Mouse (Mus musculus): ENCODE measurements at regions not wholly inside any gene's neighbourhood (a gene's known extent, or its start where the extent isn't known, plus 50 kb on each side); places are given as distances from the start of the nearest gene placed in this dataset.

DNA sequence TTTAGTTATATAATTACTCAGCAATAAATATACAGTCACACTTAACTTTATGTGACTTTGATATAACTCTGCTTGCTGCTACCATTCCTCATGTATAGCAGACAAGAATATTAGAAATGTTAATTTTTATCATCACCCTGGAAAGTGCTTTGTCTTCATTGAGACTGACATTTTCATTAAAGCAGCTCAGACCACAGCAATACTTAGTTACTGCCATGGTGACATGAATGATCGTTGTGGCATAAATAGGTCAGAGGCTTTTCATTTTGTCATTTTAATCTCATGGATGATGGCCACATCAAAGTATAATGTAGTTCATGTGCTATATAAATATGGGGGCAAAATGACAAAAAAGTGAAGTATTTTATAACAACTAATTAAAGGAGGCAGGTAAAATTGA, 498.1 kb downstream of the Slc22a22 start:
- no peak overlapping the region for H3K4me2 ChIP-seq
- WGBS: 53% methylated on average over 1 of the region's 1 CpGs
- ATAC-seq (replicated peaks): no peak
- H3K27me3 ChIP-seq (replicated peaks): no peaks in the 10 kb centered on the region
- H3K36me3 ChIP-seq (replicated peaks): no peaks in the 10 kb centered on the region
- no peak overlapping the region for H3K9ac ChIP-seq
- H3K9me3 ChIP-seq: no peaks in the 10 kb centered on the region
- no peak overlapping the region for H3K27ac ChIP-seq
- H3K4me3 ChIP-seq: no peak overlapping the region
- peaks cover 3% of the 10 kb centered on the region; the same call in 1 of the 2 replicates for H3K4me1 ChIP-seq

DNA sequence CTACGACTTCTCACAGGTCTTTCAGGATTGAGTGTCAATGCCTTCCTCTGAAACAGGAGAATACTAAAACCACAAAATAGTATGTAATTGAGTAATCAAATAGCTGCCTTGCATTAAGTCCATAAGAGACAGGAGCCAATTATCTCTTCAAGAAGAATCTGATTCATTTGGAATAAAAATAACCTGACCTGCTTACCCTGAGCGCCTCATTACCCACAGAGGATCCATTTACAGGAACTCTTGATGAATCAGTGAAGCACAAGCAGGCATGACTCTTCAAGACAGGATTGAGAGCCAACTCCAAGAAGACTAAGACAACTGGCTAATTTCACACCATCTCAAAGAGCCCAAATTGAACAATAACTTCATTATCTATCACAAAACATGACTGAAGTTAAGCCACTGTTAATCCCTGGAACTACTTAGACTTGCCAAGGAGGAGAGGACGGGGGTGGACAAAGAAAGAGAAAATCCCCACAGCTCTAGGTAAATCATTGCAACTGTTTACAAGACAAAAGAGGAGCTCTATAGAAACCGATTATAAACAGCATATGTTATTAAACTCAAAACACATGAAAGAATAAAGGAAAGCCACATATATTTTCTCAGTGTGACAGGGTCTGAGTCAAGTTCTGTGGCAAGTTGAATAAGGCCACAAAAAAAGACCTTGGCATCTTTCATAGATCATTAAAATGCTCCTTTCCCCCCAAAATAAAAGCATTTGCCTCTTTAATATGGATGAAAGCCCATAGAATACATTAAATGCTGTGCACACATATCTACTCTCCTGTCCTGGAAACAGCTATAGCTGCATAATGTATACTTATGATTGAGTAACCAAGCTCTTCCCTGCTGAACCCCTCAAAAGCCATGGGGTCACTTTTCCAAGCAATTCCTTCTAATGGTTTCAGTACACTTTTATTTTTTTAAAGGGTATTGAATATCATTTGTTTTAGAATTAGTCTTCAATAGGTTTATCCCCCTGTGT, 501.7 kb downstream of the Slc22a22 start:
- Histone ChIP-seq H3K36me3 (replicated peaks) (no peaks in the 10 kb centered on the region), H3K4me1 (peaks cover 3% of the 10 kb centered on the region; the same call in 1 of the 2 replicates), H3K9me3 (no peaks in the 10 kb centered on the region), H3K27me3 (replicated peaks) (no peaks in the 10 kb centered on the region), H3K4me2 (no peak overlapping the region), H3K9ac (no peak overlapping the region), H3K4me3 (no peak overlapping the region), H3K27ac (no peak overlapping the region)
- WGBS: 16% methylated on average over 4 of the region's 4 CpGs
- peak; percentile 48; the same call in 1 of the 2 replicates for ATAC-seq (replicated peaks)

DNA sequence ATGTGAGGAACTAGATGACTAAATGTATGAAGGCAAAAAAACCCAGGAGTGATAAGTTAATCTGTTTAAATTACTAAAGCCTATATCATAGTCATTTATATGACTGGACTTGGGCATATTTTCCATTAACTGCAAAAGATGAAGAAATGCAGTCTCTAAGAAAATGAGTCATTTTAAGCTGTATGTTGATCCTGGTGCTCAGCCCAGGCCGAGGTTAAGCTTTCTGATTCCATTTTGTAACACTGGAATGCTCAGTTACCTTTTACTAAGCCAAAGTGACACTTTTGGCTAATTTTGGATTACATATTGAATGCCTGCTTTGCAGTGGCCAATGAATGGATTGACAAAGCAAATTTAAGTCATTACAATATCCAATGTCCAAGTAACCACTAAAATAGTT, 507.3 kb downstream of the Slc22a22 start:
- Histone ChIP-seq H3K4me1 (no peaks in the 10 kb centered on the region), H3K27ac (no peak overlapping the region), H3K27me3 (replicated peaks) (no peaks in the 10 kb centered on the region), H3K4me2 (no peak overlapping the region), H3K9ac (no peak overlapping the region), H3K36me3 (replicated peaks) (no peaks in the 10 kb centered on the region), H3K4me3 (no peak overlapping the region), H3K9me3 (no peaks in the 10 kb centered on the region)
- no peak for ATAC-seq (replicated peaks)
- 73% methylated on average over 1 of the region's 1 CpGs for WGBS

DNA sequence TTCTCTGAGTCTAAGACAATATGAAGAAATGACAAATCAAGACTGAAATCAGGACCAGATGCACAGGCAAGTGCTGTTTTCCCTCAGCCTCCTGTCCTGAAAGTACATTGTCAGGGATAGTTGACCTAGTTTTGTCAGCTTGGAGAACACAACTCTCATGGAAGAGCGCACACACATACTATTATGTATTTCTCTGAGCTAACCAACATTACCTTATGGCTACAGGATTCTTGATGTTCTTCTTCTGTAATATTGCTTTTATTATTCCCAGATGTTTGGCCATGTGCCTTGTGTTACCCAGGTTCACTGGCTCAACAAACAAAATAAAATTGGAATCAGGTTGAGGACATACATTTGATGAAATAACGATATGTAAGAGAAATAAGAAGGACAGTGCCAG, 521.1 kb downstream of the Slc22a22 start:
- 89% methylated on average over 2 of the region's 2 CpGs for WGBS
- ATAC-seq (replicated peaks): no peak

DNA sequence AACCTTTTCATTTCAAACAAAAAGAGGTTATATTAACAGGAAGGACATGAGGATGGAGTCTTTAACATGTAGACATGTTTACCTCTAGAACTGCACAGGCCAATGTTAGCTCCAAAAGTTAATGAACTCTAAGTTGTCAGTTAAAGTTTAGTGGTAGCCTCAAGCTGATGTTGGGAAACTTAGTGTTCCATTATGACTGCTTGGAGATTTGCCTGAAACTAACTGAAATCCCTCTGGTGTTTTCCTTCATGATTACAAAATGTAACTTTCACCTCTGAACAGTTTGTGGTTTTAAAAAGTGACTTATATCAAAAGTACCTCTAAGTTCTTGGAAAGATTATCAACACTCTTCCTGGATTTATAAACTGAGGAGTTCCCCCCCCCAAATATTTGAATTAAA, 525.2 kb downstream of the Slc22a22 start:
- ATAC-seq (replicated peaks): no peak
- Histone ChIP-seq H3K4me3 (no peak overlapping the region), H3K36me3 (replicated peaks) (no peaks in the 10 kb centered on the region), H3K4me2 (no peak overlapping the region), H3K27me3 (replicated peaks) (no peaks in the 10 kb centered on the region), H3K4me1 (no peaks in the 10 kb centered on the region), H3K9me3 (no peaks in the 10 kb centered on the region), H3K9ac (no peak overlapping the region), H3K27ac (no peak overlapping the region)

More for the DNA sequence above, 521.1 kb downstream of the Slc22a22 start:
- Histone ChIP-seq H3K36me3 (replicated peaks) (no peaks in the 10 kb centered on the region), H3K4me1 (no peaks in the 10 kb centered on the region), H3K27me3 (replicated peaks) (no peaks in the 10 kb centered on the region), H3K4me3 (no peak overlapping the region), H3K9me3 (no peaks in the 10 kb centered on the region), H3K27ac (no peak overlapping the region), H3K9ac (no peak overlapping the region), H3K4me2 (no peak overlapping the region)

DNA sequence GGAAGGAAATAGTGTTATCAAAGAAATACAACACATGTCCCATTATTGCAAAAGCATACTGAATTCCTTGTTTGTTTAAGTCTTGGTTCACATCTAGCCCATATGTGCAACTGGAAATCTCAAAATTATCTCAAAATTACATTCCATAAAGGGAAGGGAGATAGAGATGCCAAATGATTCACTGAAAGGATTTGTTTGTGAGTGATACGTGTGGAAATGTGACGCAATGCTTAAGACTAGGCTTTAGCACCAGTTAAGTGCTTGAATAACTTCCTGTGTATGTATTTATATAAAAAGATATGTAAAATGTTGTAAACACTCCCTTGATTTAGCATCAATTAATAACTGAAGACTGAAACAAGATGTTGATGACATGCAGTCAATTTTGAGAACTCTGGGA, 526.6 kb downstream of the Slc22a22 start:
- Histone ChIP-seq H3K4me1 (no peaks in the 10 kb centered on the region), H3K9me3 (no peaks in the 10 kb centered on the region)
- 96% methylated on average over 2 of the region's 2 CpGs for WGBS

DNA sequence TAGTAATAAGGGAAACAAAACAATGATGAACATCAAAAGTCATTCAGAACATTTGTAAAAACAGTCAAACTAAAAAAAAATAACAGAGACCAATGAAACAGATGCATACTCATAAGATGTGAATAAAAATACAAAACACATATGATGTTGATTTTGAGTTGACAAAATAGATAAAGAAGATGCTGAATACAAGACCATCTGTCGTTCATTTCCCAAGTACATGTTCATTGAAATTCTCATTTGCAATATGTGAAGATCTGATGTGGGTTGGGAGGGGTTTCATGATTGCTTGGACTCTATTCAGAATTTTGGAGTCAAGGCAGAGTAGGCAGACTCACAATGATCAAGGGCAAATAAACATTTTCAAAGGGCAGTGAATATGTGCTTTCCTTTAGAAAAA, 536.5 kb downstream of the Slc22a22 start:
- 95% methylated on average over 1 of the region's 1 CpGs for WGBS
- no peaks in the 10 kb centered on the region for H3K27me3 ChIP-seq (replicated peaks)
- no peak for ATAC-seq (replicated peaks)

More for the DNA sequence above, 526.6 kb downstream of the Slc22a22 start:
- no peak for ATAC-seq (replicated peaks)
- Histone ChIP-seq H3K27me3 (replicated peaks) (no peaks in the 10 kb centered on the region), H3K4me2 (no peak overlapping the region), H3K4me3 (no peak overlapping the region), H3K9ac (no peak overlapping the region), H3K36me3 (replicated peaks) (no peaks in the 10 kb centered on the region), H3K27ac (no peak overlapping the region)

DNA sequence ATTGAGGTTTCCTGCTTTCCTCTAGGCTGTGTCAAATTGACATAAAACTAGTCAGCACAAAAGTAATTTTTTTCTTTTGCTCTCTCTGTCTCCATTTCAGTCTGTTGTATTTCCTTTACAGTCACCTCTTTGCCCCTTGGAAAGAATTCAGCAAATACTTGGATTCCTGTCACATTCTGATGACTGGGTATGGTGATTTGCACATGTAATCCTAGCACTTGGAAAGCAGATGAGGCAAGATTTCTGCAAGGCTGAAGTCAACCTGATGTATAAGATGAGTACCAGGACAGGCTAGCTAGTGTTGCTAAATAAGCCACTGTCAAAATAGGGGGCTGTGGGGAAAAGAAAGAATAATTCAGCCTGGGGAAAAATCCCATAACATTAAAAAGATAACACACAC, 580.9 kb downstream of the Slc22a22 start:
- no peak for ATAC-seq (replicated peaks)
- Histone ChIP-seq H3K4me3 (no peak overlapping the region), H3K27me3 (replicated peaks) (no peaks in the 10 kb centered on the region), H3K9me3 (no peaks in the 10 kb centered on the region), H3K9ac (no peak overlapping the region), H3K36me3 (replicated peaks) (no peaks in the 10 kb centered on the region), H3K4me1 (no peaks in the 10 kb centered on the region), H3K27ac (no peak overlapping the region), H3K4me2 (no peak overlapping the region)

More for the DNA sequence above, 536.5 kb downstream of the Slc22a22 start:
- Histone ChIP-seq H3K4me1 (no peaks in the 10 kb centered on the region), H3K4me3 (no peak overlapping the region), H3K9ac (no peak overlapping the region), H3K9me3 (no peaks in the 10 kb centered on the region), H3K36me3 (replicated peaks) (no peaks in the 10 kb centered on the region), H3K4me2 (no peak overlapping the region), H3K27ac (no peak overlapping the region)

DNA sequence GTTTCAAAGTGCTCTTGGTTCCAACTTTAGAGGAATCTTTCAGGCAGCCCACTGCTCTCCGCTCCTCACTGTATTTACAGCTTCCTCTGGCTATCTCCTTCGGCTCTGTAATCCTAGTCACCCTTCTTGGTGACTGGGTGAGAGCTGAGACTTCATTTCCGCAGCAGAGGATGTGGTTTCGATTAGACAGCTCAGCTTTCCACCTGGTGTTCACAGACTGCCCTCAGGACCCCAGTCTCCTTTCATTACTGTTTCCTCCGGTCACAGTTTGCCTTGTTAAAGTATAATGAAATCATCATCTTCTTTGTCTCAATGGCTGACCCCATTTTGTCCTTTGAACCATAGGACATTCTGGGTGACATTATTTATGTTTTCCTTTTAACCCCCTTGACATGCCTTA, 595.9 kb downstream of the Slc22a22 start:
- no peaks in the 10 kb centered on the region for H3K4me1 ChIP-seq
- H3K9ac ChIP-seq: no peak overlapping the region
- H3K9me3 ChIP-seq: no peaks in the 10 kb centered on the region
- no peaks in the 10 kb centered on the region for H3K27me3 ChIP-seq (replicated peaks)
- no peak for ATAC-seq (replicated peaks)
- H3K36me3 ChIP-seq (replicated peaks): no peaks in the 10 kb centered on the region
- no peak overlapping the region for H3K4me3 ChIP-seq
- no peak overlapping the region for H3K27ac ChIP-seq
- no peak overlapping the region for H3K4me2 ChIP-seq
- 65% methylated on average over 5 of the region's 5 CpGs for WGBS

DNA sequence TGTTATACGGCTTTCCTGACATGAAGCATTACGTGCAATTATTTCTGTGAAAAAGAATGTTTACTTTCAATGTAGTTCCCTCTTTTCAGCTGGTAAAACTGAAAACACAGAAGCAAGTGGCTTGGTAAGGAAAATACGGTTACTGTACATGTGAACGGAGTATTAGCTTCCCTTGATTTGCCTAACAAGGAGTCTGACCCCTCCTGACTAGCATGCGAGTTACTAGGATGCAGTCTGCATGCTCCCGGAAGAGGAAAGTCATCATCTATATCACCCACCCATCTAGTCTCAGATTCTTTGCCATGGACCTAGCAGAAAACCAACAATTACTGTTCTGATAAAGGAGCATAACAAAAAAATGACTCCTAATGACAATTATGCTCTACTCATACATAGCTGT, 611.5 kb downstream of the Slc22a22 start:
- no peaks in the 10 kb centered on the region for H3K36me3 ChIP-seq (replicated peaks)
- H3K4me3 ChIP-seq: no peak overlapping the region
- no peaks in the 10 kb centered on the region for H3K9me3 ChIP-seq
- peak; percentile 63; the same call in 1 of the 2 replicates for ATAC-seq (replicated peaks)
- H3K4me2 ChIP-seq: no peak overlapping the region
- no peak overlapping the region for H3K27ac ChIP-seq
- H3K9ac ChIP-seq: no peak overlapping the region
- peaks cover 14% of the 10 kb centered on the region for H3K4me1 ChIP-seq
- WGBS: 44% methylated on average over 6 of the region's 6 CpGs
- H3K27me3 ChIP-seq (replicated peaks): no peaks in the 10 kb centered on the region

DNA sequence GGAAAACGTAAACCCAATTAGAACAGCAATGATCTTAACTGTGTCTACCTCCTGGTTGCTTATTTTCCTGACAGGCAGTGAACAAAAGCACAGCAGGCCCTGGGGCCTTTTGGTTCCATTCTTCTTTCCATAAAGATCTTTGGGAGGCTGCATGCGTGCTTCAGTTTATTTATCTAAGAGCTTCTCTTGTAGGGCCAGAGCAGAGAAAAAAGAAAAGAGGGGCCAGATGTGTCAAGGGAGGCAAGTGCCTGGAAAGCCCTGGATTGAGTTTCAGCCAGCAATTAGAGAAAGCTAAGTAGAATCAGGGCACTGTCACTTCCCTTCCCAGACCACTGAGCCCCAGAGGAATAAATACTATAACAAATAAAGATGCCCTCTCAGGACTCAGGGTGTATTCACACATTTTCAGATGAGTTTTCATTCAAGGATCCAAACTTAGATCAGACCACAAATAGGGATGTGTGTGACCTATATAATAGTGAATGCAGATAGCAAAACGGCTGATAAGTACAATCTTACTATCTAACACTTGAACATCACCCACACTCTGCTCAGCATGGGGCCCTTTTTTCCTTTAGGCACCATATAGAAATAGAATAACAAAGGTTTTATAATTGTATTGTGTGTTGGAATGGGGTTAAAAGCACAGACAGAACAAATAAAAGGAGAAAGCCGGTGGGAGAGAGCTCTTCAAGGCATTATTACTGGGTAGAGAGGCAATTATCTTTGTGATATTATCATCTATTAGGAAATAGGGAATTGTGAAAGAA, 612.2 kb downstream of the Slc22a22 start:
- 8% methylated on average over 4 of the region's 4 CpGs for WGBS
- peak; percentile 66 for ATAC-seq (replicated peaks)
- no peak overlapping the region for H3K4me2 ChIP-seq

DNA sequence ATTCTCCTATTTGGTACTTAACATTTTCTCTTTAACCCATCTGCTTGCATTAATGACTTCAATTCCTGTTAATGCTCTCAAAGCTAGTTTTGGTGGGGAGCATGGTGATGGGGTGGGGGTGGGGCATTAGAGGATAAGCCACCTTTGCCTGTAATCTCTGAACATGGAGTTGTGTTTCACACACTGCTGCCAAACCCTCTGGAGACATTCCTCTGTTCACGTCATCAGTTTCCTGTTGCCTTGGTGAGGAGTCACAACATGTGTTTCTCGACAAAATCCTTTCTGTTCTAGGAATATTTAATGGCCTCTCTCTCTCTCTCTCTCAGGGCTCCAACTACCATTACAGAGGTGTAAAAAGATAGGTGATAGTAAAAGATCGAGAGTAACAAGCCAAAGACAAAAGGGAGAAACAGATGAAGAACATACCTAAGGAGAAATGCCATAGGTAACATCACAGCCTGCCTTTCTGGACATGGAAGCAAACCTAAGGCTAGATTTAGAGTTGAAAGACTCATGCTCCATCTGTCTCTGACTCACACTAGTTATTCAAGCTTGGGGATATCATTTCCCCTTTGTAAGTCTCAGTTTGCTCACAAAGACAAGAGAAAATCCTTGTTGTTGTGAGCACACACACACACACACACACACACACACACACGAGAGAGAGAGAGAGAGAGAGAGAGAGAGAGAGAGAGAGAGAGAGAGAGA, 618.6 kb downstream of the Slc22a22 start:
- Histone ChIP-seq H3K27ac (no peak overlapping the region), H3K4me2 (no peak overlapping the region), H3K36me3 (replicated peaks) (no peaks in the 10 kb centered on the region), H3K4me3 (no peak overlapping the region), H3K4me1 (no peaks in the 10 kb centered on the region), H3K9ac (no peak overlapping the region), H3K9me3 (no peaks in the 10 kb centered on the region), H3K27me3 (replicated peaks) (no peaks in the 10 kb centered on the region)
- ATAC-seq (replicated peaks): no peak
- WGBS: 46% methylated on average over 4 of the region's 4 CpGs

More for the DNA sequence above, 612.2 kb downstream of the Slc22a22 start:
- no peak overlapping the region for H3K4me3 ChIP-seq
- no peaks in the 10 kb centered on the region for H3K36me3 ChIP-seq (replicated peaks)
- peaks cover 14% of the 10 kb centered on the region for H3K4me1 ChIP-seq
- H3K27me3 ChIP-seq (replicated peaks): no peaks in the 10 kb centered on the region
- 0 out of 2 replicates have a peak overlapping the region, but pooled peaks have one; percentile 9 for H3K27ac ChIP-seq
- H3K9me3 ChIP-seq: no peaks in the 10 kb centered on the region
- H3K9ac ChIP-seq: no peak overlapping the region
